Mouse (Mus musculus): ENCODE data around the gene Ppp1r3a. TPM values are rescaled to one million over a fixed set of nuclear protein-coding genes. Genes with fewer than 3 reads are reported as not detected.
"Not testable (repeated sequence)": the region's sequence is repeated elsewhere in the genome, so short reads cannot be mapped to it uniquely, and the experiment has no call there.

Ppp1r3a gene
- not detected for total RNA-seq (2021)

- no peak for DNase-seq
- intact Hi-C loops (cut with DNase I): no loop called here
Measured at GRCm38 (mm10) chr6:14754901-14755591, at the start of gene Ppp1r3a. Gene Ppp1r3a, minus strand, starts transcription at chr6:14755274.

GRCm38 (mm10) chr6:14787157-14787938 is 32.3 kb upstream of the Ppp1r3a start:
- intact Hi-C loops (cut with DNase I): no loop called here
- no peak for DNase-seq

DNA sequence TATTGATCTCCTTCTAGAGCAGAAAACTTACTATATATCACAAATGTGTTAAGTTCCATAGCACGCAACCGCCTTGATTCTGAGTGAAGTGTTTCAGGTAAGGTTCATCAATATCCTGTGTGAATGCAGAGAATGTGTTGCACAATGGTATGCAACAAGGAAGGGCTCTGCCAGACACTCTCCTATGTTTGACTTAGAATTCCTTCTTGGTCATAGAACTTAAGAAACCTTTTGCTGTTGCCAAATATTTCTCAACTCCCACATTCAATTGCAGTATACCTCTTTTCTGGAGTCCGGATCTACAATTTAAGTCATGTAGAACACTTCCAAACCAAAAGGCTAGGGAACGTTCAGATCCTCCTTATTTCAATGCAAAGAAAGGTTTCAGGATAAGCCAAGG is 22.8 kb upstream of the Ppp1r3a start:
- intact Hi-C loops (cut with DNase I): no loop called here
- no peak for DNase-seq

DNA sequence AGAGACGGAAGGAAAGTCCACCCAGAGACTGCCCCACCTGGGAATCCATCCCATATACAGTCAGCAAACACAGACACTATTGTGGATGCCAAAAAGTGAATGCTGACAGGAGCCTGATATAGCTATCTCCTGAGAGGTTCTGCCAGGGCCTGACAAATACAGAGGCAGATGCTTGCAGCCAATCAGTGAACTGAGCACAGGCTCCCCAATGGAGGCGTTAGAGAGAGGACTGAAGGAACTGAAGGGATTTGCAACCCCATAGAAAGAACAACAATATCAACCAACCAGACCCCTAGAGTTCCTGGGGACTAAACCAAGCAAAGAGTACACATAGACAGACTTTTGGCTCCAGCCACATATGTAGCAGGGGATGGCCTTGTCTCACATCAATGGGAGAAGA is 16.6 kb upstream of the Ppp1r3a start:
- intact Hi-C loops (cut with DNase I): no loop called here
- DNase-seq: no peak

GRCm38 (mm10) chr6:14757486-14757885 is 2.4 kb upstream of the Ppp1r3a start:
- intact Hi-C loops (cut with DNase I): no loop called here
- DNase-seq: no peak

DNA sequence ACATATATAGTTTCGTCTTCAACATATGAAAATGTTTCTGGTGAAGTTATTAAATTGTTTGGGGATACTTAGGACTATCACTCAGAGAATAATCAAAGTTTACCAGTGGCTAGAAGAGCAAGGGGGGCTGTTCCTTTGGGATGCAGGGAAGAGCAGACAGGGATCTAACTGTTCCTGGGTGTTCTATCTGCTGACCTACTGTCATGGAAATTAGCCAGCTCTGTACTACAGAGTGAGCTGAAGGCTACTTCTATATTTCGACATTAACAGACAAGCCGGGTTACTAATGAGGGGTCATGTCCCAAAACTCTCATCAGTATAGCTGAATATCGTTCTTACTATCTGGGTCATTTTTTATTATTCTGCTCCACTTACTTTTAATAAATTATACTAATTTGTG is 1.6 kb downstream of the Ppp1r3a start:
- DNase-seq: no peak
- intact Hi-C loops (cut with DNase I): no loop called here

DNA sequence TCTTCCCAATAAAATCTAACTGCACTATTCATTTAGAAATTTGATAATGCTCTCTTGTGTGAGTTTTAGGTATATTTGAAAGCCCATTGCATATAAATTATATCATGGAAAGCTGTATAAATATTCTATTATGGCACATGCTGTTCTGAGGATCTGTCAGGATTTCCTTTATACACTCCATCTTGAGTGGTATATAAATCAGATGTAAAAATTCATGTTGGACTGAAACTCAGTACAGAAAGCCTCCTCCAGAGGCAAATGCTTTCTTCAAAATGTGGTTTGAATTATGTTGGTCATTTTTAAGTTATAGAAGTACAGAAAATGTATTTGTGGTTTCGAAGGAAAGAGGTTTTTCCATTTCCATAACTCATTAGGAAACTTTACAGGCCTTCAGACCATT is 2.9 kb downstream of the Ppp1r3a start:
- intact Hi-C loops (cut with DNase I): no loop called here
- no peak for DNase-seq

- DNase-seq: no peak
- intact Hi-C loops (cut with DNase I): no loop called here
Measured at GRCm38 (mm10) chr6:14747000-14747399, 8.1 kb downstream of the Ppp1r3a start.

DNA sequence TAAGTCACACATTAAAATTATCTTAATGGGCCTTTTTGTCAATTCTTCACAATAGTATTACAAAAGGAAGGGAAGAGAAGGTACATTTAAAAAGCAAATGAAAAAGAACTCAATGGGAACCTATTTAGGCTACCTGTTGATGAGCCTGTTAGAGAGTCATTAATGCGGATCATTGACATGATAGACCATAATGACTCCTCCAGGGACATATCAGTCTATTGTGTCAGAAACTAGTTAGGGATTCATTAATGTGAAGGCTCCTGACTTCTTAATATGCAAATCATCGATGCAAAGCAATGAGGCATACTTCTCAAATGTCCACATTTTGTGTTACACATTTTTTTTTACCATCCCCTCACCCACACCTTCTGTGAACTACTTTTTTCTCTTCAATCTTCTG is 19.1 kb downstream of the Ppp1r3a start:
- intact Hi-C loops (cut with DNase I): no loop called here
- no peak for DNase-seq

GRCm38 (mm10) chr6:14731011-14731410 is 24.1 kb downstream of the Ppp1r3a start:
- DNase-seq: no peak
- intact Hi-C loops (cut with DNase I): no loop called here

DNA sequence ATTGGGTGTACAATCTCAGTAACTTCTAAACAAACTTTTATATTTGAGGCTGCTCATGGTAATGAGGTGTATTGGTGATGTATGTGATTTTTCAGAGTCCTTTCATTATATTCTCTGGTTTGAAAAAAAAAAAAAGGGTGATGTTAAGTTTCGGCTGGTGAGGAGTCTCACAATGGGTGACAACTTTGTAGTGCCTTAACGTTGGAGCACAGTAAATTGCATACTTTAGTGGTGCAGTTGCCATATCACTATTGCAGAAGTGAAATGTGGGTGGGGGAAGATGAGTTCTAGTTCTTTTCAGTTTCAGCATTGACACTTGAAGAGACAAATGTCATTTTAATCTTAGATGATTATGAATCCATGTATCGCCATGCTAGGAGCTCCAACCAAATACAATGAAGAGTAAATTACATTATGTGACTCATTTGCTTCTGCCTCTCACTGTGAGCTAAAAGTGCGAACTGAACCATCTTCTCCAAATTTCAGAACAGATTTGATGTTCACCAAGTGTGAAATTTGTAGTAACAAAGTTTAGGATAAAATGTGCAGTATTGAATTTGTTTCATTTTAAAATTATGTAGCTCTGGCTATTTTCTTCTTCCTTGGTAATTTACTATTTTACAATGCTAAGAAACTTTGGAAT is 34.2 kb downstream of the Ppp1r3a start:
- no peak for DNase-seq

DNA sequence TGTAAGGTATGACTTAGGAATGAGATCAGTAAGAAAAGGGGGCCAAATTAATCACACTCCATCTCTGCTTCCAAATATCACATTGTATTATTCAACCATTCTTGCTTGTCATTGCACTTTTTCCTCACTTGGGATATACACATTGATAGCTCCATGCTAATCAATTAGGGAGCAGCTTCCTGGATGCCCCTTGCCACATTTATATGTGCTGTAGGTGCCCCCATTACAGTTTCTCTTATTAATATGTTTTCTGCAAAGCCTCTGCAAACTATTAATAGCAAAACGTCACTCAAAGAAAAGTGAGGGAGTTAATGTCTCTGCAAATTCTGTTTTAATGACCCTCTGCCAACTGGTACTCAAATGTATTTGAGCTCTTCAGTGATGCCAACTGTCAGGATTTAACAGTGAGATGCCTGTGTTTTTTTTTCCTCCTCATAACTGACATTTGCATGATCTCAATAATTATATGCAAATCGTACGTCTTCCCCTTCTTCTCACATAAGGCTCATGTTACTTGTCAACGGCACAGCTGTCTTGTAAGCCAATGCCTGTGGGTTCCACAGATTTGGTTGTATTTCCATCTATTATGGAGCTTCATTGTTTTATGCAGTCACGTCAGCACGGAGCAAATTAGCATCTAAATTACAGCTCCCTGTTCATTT is 34.8 kb downstream of the Ppp1r3a start:
- no peak for DNase-seq
- intact Hi-C loops (cut with DNase I): no loop called here

More for the DNA sequence above, 34.2 kb downstream of the Ppp1r3a start:
- intact Hi-C loops (cut with DNase I): no loop called here

DNA sequence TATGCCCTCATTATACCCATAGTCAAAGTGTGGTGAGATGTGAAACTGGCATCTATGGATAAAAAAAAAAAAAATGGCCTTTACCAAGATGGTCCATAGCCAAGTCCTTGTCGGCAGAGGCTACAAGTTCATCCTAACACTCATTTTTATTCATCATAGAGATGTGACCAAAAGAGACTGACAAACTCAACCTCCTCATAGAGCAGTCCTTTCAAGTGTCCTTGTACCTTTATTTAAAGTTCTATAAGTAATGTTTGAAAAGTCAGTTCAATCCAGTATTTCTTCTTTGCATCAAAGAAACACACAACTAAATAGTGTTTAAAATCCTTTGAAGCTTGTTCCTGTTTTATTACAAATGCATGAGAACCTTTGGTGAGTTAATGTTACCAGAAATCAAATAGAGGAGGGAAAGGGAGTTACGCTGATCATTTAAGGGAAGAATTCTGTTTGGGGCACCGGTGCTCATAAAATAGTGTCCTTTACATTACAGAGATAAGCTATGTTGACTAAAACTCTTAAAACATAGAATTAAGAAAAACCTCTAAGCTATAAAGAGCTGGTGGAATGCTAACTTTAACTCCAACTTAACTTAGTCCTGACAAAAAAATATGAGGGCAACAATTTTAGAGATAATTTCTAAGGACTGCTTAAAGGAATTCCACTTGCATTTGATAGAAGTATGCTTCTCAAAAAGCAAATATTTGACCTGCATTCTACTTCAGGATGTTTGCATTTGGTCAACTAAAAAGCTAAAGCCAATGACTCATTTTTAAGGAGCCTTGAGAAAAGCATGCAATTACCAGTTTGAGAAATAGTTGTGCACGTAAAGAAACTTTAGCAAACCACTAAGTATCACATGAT is 39.7 kb downstream of the Ppp1r3a start:
- no peak for DNase-seq
- intact Hi-C loops (cut with DNase I): no loop called here

- no peak for DNase-seq
- intact Hi-C loops (cut with DNase I): no loop called here
Measured at GRCm38 (mm10) chr6:14712146-14712545, 42.9 kb downstream of the Ppp1r3a start.

GRCm38 (mm10) chr6:14700030-14700429 is 55.0 kb downstream of the Ppp1r3a start:
- intact Hi-C loops (cut with DNase I): no loop called here
- DNase-seq: no peak

- intact Hi-C loops (cut with DNase I): not testable (repeated sequence)
- DNase-seq: peak; percentile 51
Measured at GRCm38 (mm10) chr6:14679231-14679887, 75.7 kb downstream of the Ppp1r3a start.

DNA sequence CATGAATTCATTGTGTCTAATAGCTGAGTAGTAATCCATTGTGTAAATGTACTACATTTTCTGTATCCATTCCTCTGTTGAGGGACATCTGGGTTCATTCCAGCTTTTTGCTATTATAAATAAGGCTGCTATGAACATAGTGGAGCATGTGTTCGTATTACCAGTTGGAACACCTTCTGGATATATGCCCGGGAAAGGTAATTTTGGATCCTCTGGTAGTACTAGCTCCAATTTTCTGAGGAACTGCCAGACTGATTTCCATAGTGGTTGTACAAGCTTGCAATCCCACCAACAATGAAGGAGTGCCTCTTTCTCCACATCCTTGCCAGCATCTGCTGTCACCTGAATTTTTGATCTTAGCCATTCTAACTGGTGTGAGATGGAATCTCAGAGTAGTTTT is 86.1 kb downstream of the Ppp1r3a start:
- intact Hi-C loops (cut with DNase I); DNase-seq: not testable (repeated sequence)

DNA sequence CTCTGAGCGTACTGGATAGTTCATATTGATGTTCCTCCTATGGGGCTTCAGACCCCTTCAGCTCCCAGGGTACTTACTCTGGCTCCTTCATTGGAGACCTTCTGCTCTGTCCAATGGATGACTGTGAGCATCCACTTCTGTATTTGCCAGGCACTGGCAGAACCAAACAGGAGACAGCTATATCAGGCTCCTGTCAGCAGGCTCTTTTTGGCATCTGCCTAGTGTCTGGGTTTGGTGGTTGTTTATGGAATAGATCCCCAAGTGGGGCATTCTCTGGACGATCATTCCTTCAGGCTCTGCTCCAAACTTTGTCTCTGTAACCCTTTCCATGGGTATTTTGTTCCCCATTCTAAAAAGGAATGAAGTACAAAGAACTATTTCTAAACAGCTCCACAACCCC is 87.4 kb downstream of the Ppp1r3a start:
- DNase-seq; intact Hi-C loops (cut with DNase I): not testable (repeated sequence)
